Mouse (Mus musculus): ENCODE measurements around the gene Slc25a3. TPM values are rescaled to one million over a fixed set of nuclear protein-coding genes. Genes with fewer than 3 reads are reported as not detected.

Slc25a3 gene
- total RNA-seq, 2 experiments from 2014 or later = 590 to 599 TPM

- intact Hi-C loops (cut with DNase I) = no loop called here
These were observed 21.6 kb upstream of the Slc25a3 start for GRCm38 (mm10) chr10:91145413-91145812.

GRCm38 (mm10) chr10:91143313-91144230 lies 19.7 kb upstream of the Slc25a3 start:
- DNase-seq (ENCODE audit: low spot score in 2 of 2) = no peak
- intact Hi-C loops (cut with DNase I) = loop anchor here (5.0 kb wide), 1 partner anchor 71 kb away; no protein-coding TSS in a partner anchor

More at GRCm38 (mm10) chr10:91145413-91145812, 21.6 kb upstream of the Slc25a3 start:
- DNase-seq (ENCODE audit: low spot score in 2 of 2) = no peak

- DNase-seq (ENCODE audit: low spot score in 2 of 2) = no peak
- intact Hi-C loops (cut with DNase I) = loop anchor here (5.0 kb wide), 1 partner anchor 70 kb away; no protein-coding TSS in a partner anchor
These were observed 18.9 kb upstream of the Slc25a3 start for GRCm38 (mm10) chr10:91142654-91143191.

- DNase-seq (ENCODE audit: low spot score in 2 of 2) = peak; percentile 15 to 65
- intact Hi-C loops (cut with DNase I) = loop anchor here (5.0 kb wide), 1 partner anchor 69 kb away; no protein-coding TSS in a partner anchor
These were observed 17.7 kb upstream of the Slc25a3 start for GRCm38 (mm10) chr10:91141564-91141963.

GRCm38 (mm10) chr10:91139148-91139766 lies 15.4 kb upstream of the Slc25a3 start:
- intact Hi-C loops (cut with DNase I) = loop anchor here (5.0 kb wide), 1 partner anchor 77 kb away; no protein-coding TSS in a partner anchor
- DNase-seq (ENCODE audit: low spot score in 2 of 2) = no peak

- no peak for DNase-seq (ENCODE audit: low spot score in 2 of 2)
- intact Hi-C loops (cut with DNase I) = loop anchor here (5.0 kb wide), 1 partner anchor 76 kb away; no protein-coding TSS in a partner anchor
These were observed 14.5 kb upstream of the Slc25a3 start for GRCm38 (mm10) chr10:91138317-91138716.

GRCm38 (mm10) chr10:91137400-91137799 lies 13.5 kb upstream of the Slc25a3 start:
- DNase-seq (ENCODE audit: low spot score in 2 of 2) = no peak
- intact Hi-C loops (cut with DNase I) = loop anchor here (5.0 kb wide), 1 partner anchor 75 kb away; no protein-coding TSS in a partner anchor

GRCm38 (mm10) chr10:91135302-91135972 lies 11.6 kb upstream of the Slc25a3 start:
- intact Hi-C loops (cut with DNase I) = loop anchor here (5.0 kb wide), 1 partner anchor 73 kb away; no protein-coding TSS in a partner anchor
- no peak for DNase-seq (ENCODE audit: low spot score in 2 of 2)

- intact Hi-C loops (cut with DNase I) = no loop called here
- DNase-seq (ENCODE audit: low spot score in 2 of 2) = no peak
These were observed 7.7 kb upstream of the Slc25a3 start for GRCm38 (mm10) chr10:91131565-91131964.

- DNase-seq (ENCODE audit: low spot score in 2 of 2) = no peak
- intact Hi-C loops (cut with DNase I) = no loop called here
These were observed 6.9 kb upstream of the Slc25a3 start for GRCm38 (mm10) chr10:91130792-91131191.

- no peak for DNase-seq (ENCODE audit: low spot score in 2 of 2)
- intact Hi-C loops (cut with DNase I) = no loop called here
These were observed 4.8 kb upstream of the Slc25a3 start for GRCm38 (mm10) chr10:91128551-91129160.

- intact Hi-C loops (cut with DNase I) = no loop called here
- DNase-seq (ENCODE audit: low spot score in 2 of 2) = no peak
These were observed 3.5 kb upstream of the Slc25a3 start for GRCm38 (mm10) chr10:91127395-91127794.

GRCm38 (mm10) chr10:91126618-91127355 lies 2.9 kb upstream of the Slc25a3 start:
- intact Hi-C loops (cut with DNase I) = no loop called here
- no peak for DNase-seq (ENCODE audit: low spot score in 2 of 2)

- DNase-seq (ENCODE audit: low spot score in 2 of 2) = peak in 1 of 2 experiments; percentile 26
- intact Hi-C loops (cut with DNase I) = loop anchor here (2.0 kb wide), 1 partner anchor 41 kb away; the partner anchor contains the start of genes Apaf1 and Ikbip
These were observed 505 bp downstream of the Slc25a3 start for GRCm38 (mm10) chr10:91123281-91123827.

GRCm38 (mm10) chr10:91122646-91123045 lies 1.2 kb downstream of the Slc25a3 start:
- intact Hi-C loops (cut with DNase I) = loop anchor here (2.0 kb wide), 1 partner anchor 40 kb away; the partner anchor contains the start of genes Apaf1 and Ikbip
- no peak for DNase-seq (ENCODE audit: low spot score in 2 of 2)

GRCm38 (mm10) chr10:91116958-91117357 lies 6.9 kb downstream of the Slc25a3 start:
- intact Hi-C loops (cut with DNase I) = no loop called here
- no peak for DNase-seq (ENCODE audit: low spot score in 2 of 2)

GRCm38 (mm10) chr10:91109841-91110240 lies 14.0 kb downstream of the Slc25a3 start:
- intact Hi-C loops (cut with DNase I) = no loop called here
- no peak for DNase-seq (ENCODE audit: low spot score in 2 of 2)

- intact Hi-C loops (cut with DNase I) = no loop called here
- DNase-seq (ENCODE audit: low spot score in 2 of 2) = no peak
These were observed 17.9 kb downstream of the Slc25a3 start for GRCm38 (mm10) chr10:91105981-91106380.
